ENCODE assay signal across 8 mouse cellular contexts in genomic region chr12:99011161-99011861, GRCm38 (mm10).
DNase-seq lines count a peak whose midpoint lies in the region; ATAC-seq lines count a peak whose summit lies in the region.

No protein-coding gene starts in this region.

- no peak for DNase-seq in heart, adult 8-10 months (ENCODE audit: low spot score)
- DNase-seq in R1 (ENCODE audit: low read depth, low spot score) = peak; percentile 91
- no peak for DNase-seq in gastrocnemius, adult 18-20 months (ENCODE audit: low spot score)
- no peak for DNase-seq in c-Kit-positive CD71-positive TER-119-positive erythroid progenitor cells, embryonic 14.5 days (ENCODE audit: low spot score)
- DNase-seq in urinary bladder, postnatal 14 days (ENCODE audit: low spot score) = no peak

- no peak overlapping the region for H3K9ac ChIP-seq in heart, embryonic 15.5 days
- no peak overlapping the region for H3K9ac ChIP-seq in forebrain, embryonic 13.5 days
- H3K9ac ChIP-seq in midbrain, embryonic 15.5 days = no peak overlapping the region

- H3K36me3 ChIP-seq in heart, embryonic 15.5 days = no peaks in the 10 kb centered on the region
- no peaks in the 10 kb centered on the region for H3K36me3 ChIP-seq in forebrain, embryonic 13.5 days (ENCODE audit: poor library complexity, severe bottlenecking)
- no peaks in the 10 kb centered on the region for H3K36me3 ChIP-seq in midbrain, embryonic 15.5 days (replicated peaks)

- H3K27me3 ChIP-seq in heart, embryonic 15.5 days = no peaks in the 10 kb centered on the region
- H3K27me3 ChIP-seq in forebrain, embryonic 13.5 days = no peaks in the 10 kb centered on the region
- H3K27me3 ChIP-seq in midbrain, embryonic 15.5 days (replicated peaks) = no peaks in the 10 kb centered on the region

- peak overlapping the region; percentile 58 for H3K4me2 ChIP-seq in heart, embryonic 15.5 days
- H3K4me2 ChIP-seq in forebrain, embryonic 13.5 days = peak overlapping the region; percentile 40
- H3K4me2 ChIP-seq in midbrain, embryonic 15.5 days = peak overlapping the region; percentile 33

- no peak for ATAC-seq in heart, embryonic 15.5 days (replicated peaks; ENCODE audit: insufficient number of reproducible peaks, insufficient read depth, low FRiP score, low read depth)
- ATAC-seq in forebrain, embryonic 13.5 days = peak; percentile 95
- ATAC-seq in midbrain, embryonic 15.5 days (replicated peaks) = peak; percentile 92

- H3K4me1 ChIP-seq in heart, embryonic 15.5 days (replicated peaks) = no peaks in the 10 kb centered on the region
- H3K4me1 ChIP-seq in forebrain, embryonic 13.5 days = peaks cover 36% of the 10 kb centered on the region
- peaks cover 34% of the 10 kb centered on the region for H3K4me1 ChIP-seq in midbrain, embryonic 15.5 days

- no peaks in the 10 kb centered on the region for H3K9me3 ChIP-seq in heart, embryonic 15.5 days (replicated peaks)
- H3K9me3 ChIP-seq in forebrain, embryonic 13.5 days (replicated peaks) = no peaks in the 10 kb centered on the region
- H3K9me3 ChIP-seq in midbrain, embryonic 15.5 days = no peaks in the 10 kb centered on the region

- 12% methylated on average over 22 of the region's 22 CpGs for WGBS in heart, embryonic 15.5 days
- WGBS in forebrain, embryonic 13.5 days = under 1% methylated on average over 22 of the region's 22 CpGs
- WGBS in midbrain, embryonic 15.5 days = 2% methylated on average over 22 of the region's 22 CpGs

- H3K27ac ChIP-seq in heart, embryonic 15.5 days = no peak overlapping the region
- peak overlapping the region; percentile 92 for H3K27ac ChIP-seq in forebrain, embryonic 13.5 days
- peak overlapping the region; percentile 79 for H3K27ac ChIP-seq in midbrain, embryonic 15.5 days

- peak overlapping the region; percentile 22; the same call in 1 of the 2 replicates for H3K4me3 ChIP-seq in heart, embryonic 15.5 days
- 0 out of 2 replicates have a peak overlapping the region, but pooled peaks have one; percentile 14 for H3K4me3 ChIP-seq in forebrain, embryonic 13.5 days
- no peak overlapping the region for H3K4me3 ChIP-seq in midbrain, embryonic 15.5 days
